Mouse (Mus musculus): ENCODE data around the gene Abhd6.

Abhd6 gene

DNA sequence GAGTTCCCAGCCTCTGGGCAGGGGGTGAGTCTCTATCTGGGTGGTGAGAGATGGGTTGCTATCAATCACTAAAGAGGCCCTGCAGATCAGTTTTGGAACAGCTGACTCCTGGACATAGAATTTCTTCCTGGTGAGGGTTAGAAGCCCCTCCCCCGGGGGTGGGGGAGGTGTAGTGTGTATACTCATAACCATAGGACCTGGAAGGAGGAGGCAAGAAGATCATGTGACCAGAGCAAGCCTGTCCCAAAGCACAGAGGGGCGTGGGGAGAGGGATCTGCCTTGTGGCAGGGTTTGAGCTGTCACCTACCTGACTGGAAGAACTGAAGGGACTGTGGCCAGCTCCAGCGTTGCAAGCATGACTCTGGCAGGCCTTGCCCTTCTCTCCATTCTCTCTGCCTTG, 59.4 kb downstream of the Abhd6 start:
- DNase-seq (ENCODE audit: low read depth, low spot score), result no peak

DNA sequence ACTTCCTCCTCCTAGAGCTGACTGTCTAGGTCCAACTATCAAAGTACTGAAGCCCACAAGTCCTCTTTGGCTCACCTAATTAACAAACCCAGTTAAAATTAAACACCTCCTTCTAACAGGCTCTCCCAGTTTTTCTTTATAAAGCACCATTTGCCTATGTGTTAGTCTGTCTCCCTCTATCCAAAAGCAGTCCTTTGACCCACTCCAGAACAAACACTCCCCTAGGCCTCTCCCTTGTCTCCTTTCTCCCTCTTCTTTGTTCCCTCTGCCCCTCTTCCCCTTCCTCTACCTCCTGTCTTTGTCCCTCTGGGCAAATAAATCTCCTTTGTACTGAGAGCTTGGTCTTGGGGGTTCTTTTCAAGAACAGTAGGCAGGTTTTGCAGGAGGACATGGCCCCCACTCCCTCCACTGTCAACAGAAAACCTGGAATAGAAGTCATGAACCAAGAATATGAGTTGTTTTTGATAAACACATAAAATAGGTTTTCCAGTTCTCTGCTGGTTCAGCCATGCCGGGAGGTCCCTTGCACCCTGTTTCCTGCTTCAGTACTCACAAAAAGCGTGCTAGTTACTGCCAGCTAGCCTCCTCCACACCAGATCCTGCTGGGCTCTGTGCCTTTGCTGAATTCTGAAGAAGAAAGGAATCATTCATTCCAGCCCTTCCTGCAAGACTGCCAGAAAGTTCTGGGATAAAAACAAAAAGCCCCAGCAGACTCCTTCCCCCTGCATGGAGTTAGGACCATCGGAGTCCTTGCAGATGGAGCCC, 60.0 kb downstream of the Abhd6 start:
- DNase-seq (ENCODE audit: low read depth, low spot score), result no peak

DNA sequence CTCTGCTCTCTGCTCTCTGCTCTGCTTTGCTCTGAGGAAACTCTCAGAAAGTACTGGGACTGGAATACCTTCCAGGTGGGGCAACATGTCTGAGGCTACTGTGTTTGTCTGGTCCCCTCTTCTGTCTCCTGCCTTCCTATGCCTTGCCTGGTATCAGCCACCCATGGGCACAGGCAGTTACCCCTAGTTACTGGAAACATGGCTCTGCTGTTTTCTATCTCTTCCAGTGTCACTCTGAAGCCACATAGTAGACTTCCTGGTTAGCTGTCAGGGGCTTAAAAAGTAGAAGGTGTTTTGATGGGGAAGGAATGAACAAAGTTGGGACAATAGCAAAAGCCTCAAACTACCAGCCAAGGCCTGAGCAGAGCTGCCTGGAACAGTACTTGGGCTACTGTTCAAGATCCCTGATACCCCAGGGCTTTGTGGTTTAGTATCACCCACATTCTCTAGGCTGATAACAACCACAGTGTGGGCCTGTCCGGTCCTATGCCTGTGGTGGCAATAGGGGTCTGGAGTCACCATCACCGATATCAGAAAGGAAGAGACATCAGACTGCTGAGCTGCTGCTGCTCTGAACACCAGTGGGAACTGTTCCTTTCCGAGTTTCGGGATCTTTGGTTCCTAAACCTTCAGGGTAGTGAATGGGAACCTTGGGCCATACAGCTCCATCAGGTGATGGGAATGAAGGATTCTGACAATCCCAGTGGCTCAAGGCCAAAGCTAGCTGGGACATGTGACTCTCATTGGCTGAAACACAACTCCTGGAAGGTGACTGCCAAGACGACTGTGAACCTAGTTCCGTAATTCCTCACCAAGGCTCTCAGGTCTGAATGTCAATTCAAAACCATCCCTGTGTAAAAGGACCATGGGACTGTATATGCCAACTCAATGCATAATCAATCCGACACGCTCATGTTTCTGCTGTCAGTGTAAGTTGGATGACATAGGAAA, 61.4 kb downstream of the Abhd6 start:
- no peak for DNase-seq (ENCODE audit: low read depth, low spot score)

DNA sequence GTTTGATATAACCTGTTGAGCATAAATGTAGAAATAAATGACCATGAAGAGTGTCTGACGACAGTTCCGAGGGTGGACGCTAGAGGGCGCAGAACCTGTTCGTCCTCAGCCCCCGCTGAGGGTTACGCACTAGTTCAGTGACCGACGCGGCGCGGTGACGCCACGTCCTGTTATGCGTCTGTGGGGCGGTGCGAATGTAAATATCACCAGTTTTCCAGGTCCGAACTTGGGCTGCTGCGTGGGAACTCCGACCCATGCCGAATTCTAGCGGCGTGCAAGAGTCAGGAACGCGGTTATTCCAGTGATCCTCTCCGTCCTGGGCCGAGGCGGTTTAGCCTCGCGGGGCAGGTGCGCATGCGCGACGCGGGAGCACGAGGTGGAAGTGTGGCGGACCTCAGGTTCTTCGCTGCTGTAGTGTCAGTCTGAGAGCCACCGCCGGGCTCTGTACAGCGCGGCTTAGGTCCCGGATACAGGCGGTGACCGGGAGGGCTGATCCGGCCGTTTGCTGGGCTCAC, 77.5 kb downstream of the Abhd6 start, which contains the start of gene Rpp14:
Gene Rpp14, plus strand, starts transcription at position 203 of the 515 bp plus-strand sequence.
- DNase-seq (ENCODE audit: low read depth, low spot score), result peak; percentile 86

DNA sequence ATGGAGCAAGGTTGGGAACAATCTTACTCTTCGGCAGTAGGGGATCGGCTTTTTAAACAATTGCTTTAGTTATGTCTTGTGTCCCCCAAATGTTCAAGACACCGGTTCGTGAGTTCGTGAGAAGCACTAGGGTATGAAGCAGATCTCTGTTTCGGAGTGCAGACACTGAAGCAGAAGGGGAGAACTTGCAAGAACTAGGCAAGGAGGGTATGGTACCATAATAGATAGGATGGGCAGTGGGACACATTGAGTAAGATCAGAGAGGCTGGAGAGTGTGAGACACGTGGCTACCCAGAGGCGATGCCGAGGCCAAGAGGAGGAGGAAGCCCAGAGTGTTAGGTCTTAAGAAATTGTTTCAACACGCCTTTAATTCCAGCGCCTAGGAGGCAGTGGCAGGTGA, 78.0 kb downstream of the Abhd6 start:
- no peak for DNase-seq (ENCODE audit: low read depth, low spot score)

DNA sequence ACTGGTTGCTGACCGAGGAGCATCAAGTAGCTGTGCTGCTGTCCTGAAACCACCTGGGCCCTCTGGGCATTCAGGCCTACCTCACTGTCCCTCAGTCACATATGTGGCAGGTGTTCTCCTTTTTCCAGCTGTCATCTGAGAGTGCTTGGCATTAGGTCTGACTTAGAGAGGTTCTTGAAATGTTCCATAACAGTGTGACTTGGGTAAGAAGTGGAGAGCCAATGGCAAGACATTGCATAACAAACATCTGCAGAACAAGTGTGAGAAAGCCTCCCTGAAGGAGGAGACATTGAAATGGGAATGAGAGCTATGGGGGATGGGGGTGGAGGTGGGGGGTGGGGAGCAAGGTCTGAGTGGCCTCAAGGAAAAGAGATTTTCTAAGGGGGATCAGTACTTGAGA, 80.2 kb downstream of the Abhd6 start:
- no peak for DNase-seq (ENCODE audit: low read depth, low spot score)

DNA sequence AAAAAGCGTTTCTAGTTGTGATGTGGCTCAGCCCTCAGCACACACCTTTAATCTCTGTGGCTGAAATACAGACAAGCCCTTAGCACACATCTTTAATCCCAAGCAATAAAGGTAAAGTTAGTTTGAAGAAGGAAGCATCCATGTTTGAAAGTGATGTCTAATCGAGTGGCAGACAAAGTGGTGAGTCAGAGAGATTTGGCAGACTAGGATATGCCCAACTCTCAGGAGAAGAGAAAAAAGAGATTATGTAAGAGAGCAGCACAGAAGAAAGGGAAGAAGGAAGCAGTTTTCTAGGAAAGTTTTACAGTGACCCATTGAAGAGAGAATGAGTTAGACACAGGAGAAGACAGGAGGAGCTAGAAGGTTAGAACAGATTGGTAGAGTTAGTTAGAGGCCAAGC, 86.3 kb downstream of the Abhd6 start:
- DNase-seq (ENCODE audit: low read depth, low spot score), result no peak

DNA sequence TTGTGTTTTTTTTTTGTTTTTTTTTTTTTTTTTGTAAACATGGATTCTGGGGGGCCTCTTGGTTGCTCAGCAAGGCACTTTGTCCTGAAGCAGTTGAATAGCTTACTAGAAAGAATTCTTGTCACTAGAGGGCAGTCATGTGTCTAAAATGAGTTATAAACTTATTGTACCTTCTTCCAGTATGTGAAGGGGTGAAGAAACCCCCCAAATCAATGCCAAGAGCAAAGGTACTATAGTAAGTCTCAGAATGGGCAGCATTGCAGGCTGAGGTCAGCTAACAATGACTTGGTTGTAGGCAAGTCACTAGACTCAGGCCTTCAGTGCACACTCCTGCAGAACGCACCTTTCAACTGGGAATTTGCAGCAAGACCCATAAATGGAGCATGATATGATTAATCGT, 89.9 kb downstream of the Abhd6 start:
- no peak for DNase-seq (ENCODE audit: low read depth, low spot score)

DNA sequence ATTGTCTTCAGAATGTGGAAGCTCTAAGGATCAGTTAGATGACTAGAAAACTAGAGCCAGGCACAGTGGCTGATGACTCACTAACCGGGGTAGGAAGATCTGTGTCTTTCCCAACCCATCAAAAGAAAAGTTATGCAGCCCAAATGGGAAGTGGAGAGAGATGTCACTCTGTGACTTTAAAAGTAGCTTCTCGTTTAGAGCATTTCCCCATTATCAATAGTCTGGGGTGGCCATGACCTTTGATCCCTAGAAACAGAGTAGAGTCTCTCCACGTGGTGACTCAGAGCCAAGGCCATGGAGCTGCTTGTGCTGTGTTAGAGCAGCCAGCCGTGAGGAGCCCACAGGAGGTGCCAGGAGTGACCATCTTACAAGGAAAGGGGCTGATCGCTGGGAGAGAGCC, 90.7 kb downstream of the Abhd6 start:
- DNase-seq (ENCODE audit: low read depth, low spot score), result no peak

DNA sequence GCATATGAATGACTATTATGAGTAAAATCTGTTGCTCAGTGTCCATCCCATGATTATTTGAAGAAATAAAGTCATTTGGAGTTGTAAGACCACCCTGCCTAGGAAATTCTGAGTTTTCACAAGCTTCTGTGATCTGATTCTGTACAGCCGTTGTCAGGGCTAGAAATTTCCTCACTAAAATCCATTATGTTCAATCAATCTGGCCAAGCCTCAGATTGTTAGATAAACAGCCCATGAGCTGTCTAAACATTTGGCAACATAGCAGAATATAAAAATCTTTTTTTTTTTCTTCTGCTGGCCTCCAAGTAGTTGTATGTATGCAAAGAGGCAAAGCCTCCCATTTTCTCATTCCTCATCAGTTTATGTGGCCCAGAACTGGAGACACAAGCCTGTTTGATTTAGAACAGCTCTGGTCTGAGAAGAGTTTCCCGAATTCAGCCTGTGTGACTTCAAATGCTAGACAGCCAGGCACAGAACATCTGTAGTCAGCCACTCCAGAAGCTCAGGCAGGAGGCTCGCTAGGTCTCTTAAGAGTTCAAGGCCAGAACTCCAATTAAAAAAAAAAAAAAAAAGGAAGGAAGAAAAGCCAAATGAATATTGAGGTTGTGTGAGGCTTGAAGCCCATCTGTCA, 92.3 kb downstream of the Abhd6 start:
- no peak for DNase-seq (ENCODE audit: low read depth, low spot score)

DNA sequence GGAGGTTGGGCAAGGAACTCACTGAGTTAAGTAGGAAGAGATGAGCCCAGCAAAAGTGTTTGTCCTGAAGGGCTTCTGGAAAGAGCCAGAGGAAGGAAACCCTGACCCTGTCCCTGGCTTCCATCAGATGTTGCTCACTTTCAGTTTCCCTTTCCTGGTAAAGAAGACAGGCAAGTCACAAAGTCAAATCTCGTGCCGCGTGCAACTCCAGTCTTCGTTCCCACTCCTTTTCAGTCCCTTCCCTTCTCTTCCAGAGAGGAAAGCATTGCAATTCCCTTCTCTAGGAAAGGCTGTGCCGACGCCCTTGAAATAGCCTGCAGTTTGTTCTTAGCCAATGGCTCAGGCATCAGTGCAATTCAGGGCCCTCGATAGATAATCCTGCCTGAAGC, 92.9 kb downstream of the Abhd6 start:
- no peak for DNase-seq (ENCODE audit: low read depth, low spot score)

DNA sequence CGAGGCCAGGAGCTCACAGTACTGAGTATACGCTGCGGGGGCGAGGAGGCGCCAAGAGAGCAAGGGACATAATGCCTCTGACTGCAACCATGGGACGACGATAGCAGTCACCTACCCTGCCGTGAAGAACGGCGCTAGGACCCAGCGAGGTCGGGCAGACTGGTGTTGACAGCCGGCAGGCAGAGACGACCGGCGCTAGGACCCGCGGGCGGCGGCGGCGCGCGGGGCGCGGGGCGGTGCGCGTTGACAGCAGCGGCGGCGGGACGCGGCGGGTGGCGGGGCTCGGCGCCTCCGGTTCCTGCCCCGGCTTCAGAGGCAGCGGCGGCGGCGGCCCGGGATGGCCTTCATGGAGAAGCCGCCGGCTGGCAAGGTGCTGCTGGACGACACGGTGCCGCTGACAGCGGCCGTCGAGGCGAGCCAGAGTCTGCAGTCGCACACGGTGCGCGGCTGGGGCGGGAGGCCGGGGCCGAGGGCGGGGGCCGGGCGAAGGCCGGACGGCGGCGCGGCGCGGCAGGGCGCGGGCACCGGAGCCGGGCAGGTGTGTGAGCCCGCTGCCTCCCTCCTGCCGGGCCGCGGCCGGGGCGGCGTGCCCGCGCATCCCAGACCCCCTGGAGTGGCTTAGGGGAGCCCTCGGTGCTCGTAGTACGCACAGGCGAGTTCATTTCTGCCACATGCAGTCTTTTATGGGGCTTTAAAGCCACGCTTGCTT, 95.4 kb downstream of the Abhd6 start, which contains the start of gene Pxk:
Gene Pxk, plus strand, starts transcription at position 234 of the 709 bp plus-strand sequence.
- DNase-seq (ENCODE audit: low read depth, low spot score), result peak; percentile 71

DNA sequence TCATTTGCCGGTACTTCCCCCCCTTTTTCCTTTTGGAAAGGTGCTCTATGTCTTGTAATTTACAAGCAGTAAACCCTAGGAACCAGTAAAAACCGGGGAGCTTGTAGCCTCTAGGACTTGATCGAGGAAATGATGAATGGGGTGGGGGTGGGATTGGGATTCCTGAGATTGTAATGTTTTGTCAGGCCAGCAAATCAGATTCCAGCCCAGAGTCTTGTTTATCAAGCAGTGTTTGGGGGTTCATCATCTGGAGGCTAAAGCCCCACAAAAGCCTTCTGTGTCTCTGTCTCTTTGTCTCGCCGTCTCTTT, 95.9 kb downstream of the Abhd6 start:
- DNase-seq (ENCODE audit: low read depth, low spot score), result no peak

DNA sequence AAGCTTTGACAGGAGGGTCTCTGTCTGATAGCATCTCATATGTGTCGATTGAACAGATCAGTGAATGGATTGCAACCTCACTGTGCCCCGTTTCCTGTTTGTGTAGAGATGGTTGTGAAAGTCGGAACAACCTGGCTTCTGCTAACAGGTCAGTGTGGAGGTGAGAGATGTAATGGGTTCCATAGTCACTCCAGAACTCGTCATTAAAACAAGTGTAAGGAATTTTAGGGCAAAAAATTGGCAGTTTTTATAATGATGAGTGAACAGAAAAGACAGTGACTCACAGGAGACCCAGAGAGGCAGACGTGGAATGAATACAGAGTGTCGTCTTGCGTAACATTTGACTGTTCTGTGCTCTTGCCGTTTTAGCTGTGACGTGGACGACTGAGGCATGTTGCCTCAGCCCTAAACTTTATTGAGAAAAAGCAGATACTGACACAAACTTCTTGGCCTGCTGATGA, 96.9 kb downstream of the Abhd6 start:
- no peak for DNase-seq (ENCODE audit: low read depth, low spot score)

DNA sequence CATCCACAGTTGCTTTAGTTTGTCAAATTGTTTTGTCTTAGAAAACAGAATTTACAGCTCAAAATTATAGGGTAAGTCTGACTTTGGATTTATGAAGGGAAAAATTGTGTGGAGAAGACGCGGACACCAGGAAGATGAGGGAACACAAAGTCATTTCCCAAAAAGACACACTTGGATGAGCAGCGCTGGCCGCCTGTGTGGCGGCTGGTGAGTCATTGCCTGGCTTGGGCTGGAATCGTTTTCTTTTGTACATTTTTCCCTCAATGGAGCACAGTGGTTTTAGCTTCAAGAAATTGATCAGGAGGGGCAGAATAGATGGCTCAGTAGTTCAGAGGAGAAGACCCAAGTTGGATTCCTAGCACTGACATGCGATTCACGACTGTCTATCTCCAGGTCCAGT, 99.2 kb downstream of the Abhd6 start:
- DNase-seq (ENCODE audit: low read depth, low spot score), result no peak

DNA sequence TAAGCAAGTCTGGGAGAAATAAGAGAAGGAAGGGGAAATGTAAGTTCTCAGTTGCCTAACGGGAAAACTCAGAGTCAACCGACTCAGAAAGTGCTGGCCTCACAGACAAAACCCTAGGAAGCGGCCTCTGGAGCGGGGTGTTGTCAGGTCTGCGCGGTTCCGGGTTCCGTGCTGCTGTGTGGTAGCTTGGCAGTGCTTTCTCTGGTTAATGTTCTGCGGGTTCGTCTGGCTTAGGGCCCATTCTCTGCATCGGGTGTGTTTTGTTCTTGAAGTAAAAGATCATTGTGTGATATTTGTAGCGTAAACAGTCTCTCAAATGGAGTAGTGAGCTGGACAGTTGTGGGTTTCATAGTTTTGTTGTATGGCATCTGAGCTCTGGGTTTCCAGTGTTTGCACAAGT, 100.0 kb downstream of the Abhd6 start:
- no peak for DNase-seq (ENCODE audit: low read depth, low spot score)

Measured in WW6 (cell line).